Mouse (Mus musculus): ENCODE data around the gene Nelfa.

GRCm38 (mm10) chr5:33898671-33899070 lies 37.5 kb downstream of the Nelfa start:
- TF ChIP-seq POLR2A (IDR thresholded peaks at IDR 0.05; ENCODE audit: borderline replicate concordance, low read depth, low read length) = no peak
- no peak for TF ChIP-seq CTCF (IDR thresholded peaks at IDR 0.05; ENCODE audit: low read depth, low read length)

Measured in bone marrow macrophage, adult 2 months (primary cell).